Mouse (Mus musculus) kidney, adult 11 months (tissue): Measurements from ENCODE around the gene Samt1.
"Not testable (repeated sequence)": the region's sequence is repeated elsewhere in the genome, so short reads cannot be mapped to it uniquely, and the experiment has no call there.

Source experiments
- DNase-seq: peaks from one replicate; pipeline ENCODE4 v3.0.0; 2022

Gene Samt1

GRCm38 (mm10) chrX:154012540-154012939, at the start of gene Samt1:
Gene Samt1, minus strand, starts transcription at chrX:154012640.
- DNase-seq = not testable (repeated sequence)

DNA sequence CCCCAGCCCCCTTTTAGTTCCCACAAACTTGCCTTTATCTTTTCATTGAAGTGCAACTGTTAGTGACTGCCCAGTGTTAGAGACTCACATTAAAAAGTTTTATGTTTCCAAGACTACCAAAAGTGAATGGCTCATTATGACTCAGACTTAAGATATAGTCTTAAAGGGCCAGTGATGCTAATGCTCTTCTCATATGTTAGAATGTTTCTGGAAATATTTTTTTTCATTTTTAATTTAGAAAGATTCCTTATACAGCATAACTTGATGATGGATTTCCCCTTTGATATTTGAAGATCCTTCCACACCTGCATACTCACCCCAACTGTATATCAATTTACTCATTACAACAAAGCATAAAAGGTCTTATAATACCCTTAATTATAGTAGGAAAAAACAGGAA, 42.5 kb upstream of the Samt1 start, which contains the start of gene Gm10057:
Gene Gm10057 (minus strand): TSS at position 101 of the 400 bp plus-strand sequence.
- DNase-seq = not testable (repeated sequence)

GRCm38 (mm10) chrX:154033727-154034126, 21.3 kb upstream of the Samt1 start, which contains the start of gene 4921511M17Rik:
Gene 4921511M17Rik, minus strand, starts transcription at chrX:154033827.
- not testable (repeated sequence) for DNase-seq

- DNase-seq = not testable (repeated sequence)
Measured at GRCm38 (mm10) chrX:153976914-153977313, 35.5 kb downstream of the Samt1 start.

GRCm38 (mm10) chrX:153976467-153976866, 36.0 kb downstream of the Samt1 start:
- not testable (repeated sequence) for DNase-seq

DNA sequence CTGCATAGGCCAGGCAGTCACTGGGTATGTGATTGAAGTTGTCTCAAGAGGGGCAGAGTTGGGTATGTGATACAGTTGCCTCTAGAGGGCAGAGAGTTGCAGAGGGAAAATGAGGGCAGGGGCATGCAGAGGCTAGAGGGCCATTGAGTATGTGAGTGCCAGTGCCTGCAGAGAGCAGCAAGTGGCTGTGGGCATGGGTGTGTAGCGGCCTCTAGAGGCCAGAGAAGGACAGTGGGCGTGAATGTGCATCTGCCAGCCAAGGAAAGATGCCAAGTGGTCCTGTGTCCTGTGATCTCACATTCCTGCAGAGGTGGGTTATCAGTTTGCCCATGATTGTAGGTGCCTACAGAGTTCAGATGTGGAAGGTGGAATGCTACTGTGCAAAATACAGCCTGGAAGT, 38.0 kb downstream of the Samt1 start:
- DNase-seq = no peak

GRCm38 (mm10) chrX:153952866-153953265, 59.6 kb downstream of the Samt1 start:
- DNase-seq = not testable (repeated sequence)
